Mouse (Mus musculus): ENCODE measurements at regions not wholly inside any gene's neighbourhood (a gene's known extent, or its start where the extent isn't known, plus 50 kb on each side); places are given as distances from the start of the nearest gene placed in this dataset.

DNA sequence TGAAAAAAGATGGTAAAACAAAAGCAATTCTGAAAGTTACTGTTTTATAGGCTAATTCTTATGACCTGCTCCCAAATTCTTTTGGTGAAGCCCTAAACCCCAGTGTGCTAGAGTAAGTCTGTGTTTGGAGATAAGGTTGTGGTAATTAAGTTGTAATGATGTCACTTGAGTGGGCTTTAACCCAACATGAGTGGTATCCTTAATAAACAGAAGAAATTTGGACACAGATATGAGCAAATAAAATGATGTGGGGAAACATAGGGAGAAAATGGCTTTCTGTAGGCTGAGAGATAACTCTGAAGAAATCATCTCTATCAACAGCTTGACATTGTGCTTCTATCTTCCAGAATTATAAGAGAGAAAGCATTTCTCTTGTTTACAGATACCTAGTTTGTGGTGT, 117.1 kb upstream of the Acsl4 start:
- ATAC-seq (ENCODE audit: low FRiP score, low read depth) = no peak
- Histone ChIP-seq H3K27me3 (peaks cover 23% of the 10 kb centered on the region), H3K9ac (replicated peaks) (no peak overlapping the region), H3K27ac (replicated peaks) (no peak overlapping the region), H3K36me3 (no peaks in the 10 kb centered on the region), H3K9me3 (no peaks in the 10 kb centered on the region), H3K4me1 (no peaks in the 10 kb centered on the region), H3K4me2 (replicated peaks) (no peak overlapping the region), H3K4me3 (no peak overlapping the region)

DNA sequence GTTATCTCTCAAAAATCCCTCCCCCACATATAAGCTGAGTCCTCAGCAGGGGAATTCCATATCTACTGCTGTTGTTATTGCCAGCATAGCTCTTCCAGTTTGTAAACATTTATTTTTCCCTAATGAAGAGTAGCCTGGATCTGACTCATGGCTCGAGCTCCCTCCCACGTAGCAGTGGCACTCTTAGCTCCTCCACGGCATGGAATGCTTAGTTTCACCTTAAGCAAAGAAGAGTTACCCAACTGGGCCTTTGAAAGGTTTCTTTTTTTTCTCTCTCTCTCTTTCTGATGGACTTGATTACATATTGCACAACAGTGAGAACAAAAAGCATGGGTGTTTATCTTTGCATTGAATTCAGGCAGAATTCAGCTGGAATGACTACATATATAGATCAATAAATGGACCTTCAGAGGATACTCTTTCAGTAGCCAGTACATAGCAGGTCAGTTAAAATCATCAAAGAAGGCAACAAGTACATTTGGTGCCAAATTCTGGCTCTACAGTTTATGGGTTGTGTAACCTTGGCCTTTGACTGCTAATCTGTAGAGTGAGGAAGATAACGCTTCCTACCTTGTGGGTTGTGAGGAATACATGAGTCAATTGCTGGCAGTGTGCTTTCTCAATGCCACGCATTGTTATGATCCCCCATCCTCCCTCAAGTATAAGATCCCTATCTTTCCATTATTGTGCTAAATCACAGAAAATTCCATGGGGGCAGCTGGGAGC, 126.2 kb upstream of the Acsl4 start:
- no peaks in the 10 kb centered on the region for H3K9me3 ChIP-seq
- 86% methylated on average over 5 of the region's 5 CpGs for WGBS
- no peak overlapping the region for H3K9ac ChIP-seq (replicated peaks)
- no peak for ATAC-seq (ENCODE audit: low FRiP score, low read depth)
- no peak overlapping the region for H3K4me2 ChIP-seq (replicated peaks)
- H3K4me3 ChIP-seq = no peak overlapping the region
- H3K27me3 ChIP-seq = peaks cover 6% of the 10 kb centered on the region; the same call in 1 of the 2 replicates
- H3K36me3 ChIP-seq = no peaks in the 10 kb centered on the region
- no peak overlapping the region for H3K27ac ChIP-seq (replicated peaks)
- no peaks in the 10 kb centered on the region for H3K4me1 ChIP-seq

DNA sequence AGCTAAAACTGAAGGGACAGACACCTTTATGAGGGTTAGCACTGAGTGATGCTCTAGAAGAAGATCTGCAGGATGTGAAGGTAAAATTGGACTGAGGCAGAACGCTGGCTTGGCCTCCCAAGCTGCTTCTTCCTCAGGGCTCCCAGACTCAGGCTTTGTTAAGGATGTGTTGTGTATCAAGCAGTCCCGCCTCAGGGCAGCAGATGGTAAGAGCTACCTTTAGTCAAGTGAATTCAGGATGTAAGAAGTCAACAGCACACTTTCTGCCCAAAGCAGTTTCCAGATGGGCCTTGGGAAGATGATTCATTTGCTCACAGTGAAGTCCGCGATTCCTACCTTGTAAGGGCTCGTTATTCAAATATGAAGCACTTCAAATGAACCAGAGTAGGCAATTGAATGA, 126.9 kb upstream of the Acsl4 start:
- no peak overlapping the region for H3K4me2 ChIP-seq (replicated peaks)
- ATAC-seq (ENCODE audit: low FRiP score, low read depth) = no peak
- 81% methylated on average over 5 of the region's 5 CpGs for WGBS
- H3K27me3 ChIP-seq = peaks cover 6% of the 10 kb centered on the region; the same call in 1 of the 2 replicates
- no peak overlapping the region for H3K9ac ChIP-seq (replicated peaks)
- no peaks in the 10 kb centered on the region for H3K36me3 ChIP-seq
- H3K4me1 ChIP-seq = no peaks in the 10 kb centered on the region
- no peak overlapping the region for H3K27ac ChIP-seq (replicated peaks)
- H3K4me3 ChIP-seq = no peak overlapping the region
- no peaks in the 10 kb centered on the region for H3K9me3 ChIP-seq

DNA sequence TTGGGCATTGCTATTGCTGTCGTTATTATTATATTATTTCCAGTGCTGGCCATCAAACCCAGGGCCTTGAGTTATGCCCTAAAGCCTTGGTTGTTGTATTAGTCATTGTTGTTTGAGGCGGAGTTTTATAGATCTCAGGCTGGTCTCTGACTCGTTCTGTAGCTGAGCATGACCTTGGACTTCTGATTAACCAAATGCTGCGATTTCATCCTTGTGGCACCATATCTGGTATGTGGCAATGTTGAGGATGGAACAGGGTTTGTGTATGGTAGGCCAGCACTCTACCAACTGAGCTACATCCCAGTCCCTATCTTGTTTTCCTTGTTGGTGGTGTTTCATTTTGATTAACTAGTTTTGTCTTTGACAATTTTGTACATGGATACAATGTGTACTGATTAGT, 130.7 kb upstream of the Acsl4 start:
- Histone ChIP-seq H3K27ac (replicated peaks) (no peak overlapping the region), H3K36me3 (no peaks in the 10 kb centered on the region), H3K4me1 (no peaks in the 10 kb centered on the region), H3K4me2 (replicated peaks) (no peak overlapping the region), H3K9me3 (no peaks in the 10 kb centered on the region), H3K9ac (replicated peaks) (no peak overlapping the region), H3K27me3 (peaks cover 6% of the 10 kb centered on the region; the same call in 1 of the 2 replicates), H3K4me3 (no peak overlapping the region)
- WGBS = 88% methylated on average over 4 of the region's 4 CpGs
- ATAC-seq (ENCODE audit: low FRiP score, low read depth) = no peak

DNA sequence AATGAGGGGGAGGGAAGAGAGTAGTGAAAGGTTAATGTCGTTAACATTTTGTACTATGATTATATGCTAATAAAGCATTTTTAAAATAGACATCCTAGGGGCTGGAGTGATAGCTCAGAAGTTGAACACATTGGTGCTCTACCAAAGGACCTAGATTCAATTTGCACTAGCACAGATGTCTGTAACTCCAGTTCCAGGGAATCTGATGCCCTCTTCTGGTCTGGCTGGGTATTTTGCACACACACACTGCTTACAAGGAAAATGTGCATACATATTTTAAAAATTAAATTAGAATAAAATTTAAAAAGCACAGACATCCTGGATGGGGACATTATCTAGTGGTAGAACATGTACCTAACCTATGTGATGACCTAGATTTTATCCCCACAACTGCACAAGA, 136.6 kb upstream of the Acsl4 start:
- no peak overlapping the region for H3K9ac ChIP-seq (replicated peaks)
- no peak overlapping the region for H3K4me2 ChIP-seq (replicated peaks)
- H3K27me3 ChIP-seq = no peaks in the 10 kb centered on the region; the same call in 1 of the 2 replicates
- H3K4me1 ChIP-seq = no peaks in the 10 kb centered on the region
- no peak overlapping the region for H3K27ac ChIP-seq (replicated peaks)
- ATAC-seq (ENCODE audit: low FRiP score, low read depth) = no peak
- no peaks in the 10 kb centered on the region for H3K9me3 ChIP-seq
- no peaks in the 10 kb centered on the region for H3K36me3 ChIP-seq
- WGBS = 27% methylated on average over 1 of the region's 1 CpGs
- no peak overlapping the region for H3K4me3 ChIP-seq

DNA sequence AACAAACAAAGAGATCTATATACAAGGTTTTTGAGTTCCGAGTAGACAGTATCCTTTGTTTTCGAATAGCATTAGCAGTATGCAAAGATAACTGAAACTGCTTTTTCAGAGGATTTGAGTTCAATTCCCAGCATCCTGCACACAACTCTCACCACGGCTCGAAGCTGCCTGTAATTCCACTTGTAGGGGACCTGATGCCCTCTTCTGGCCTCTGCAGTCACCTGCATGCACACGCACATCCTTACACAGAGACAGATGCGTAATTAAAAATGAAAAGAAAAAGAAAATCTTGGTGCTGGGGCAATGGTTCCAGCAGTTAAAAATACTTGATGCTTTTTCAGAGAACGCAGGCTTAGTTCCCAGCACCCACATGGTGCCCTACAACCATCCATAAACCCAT, 139.6 kb upstream of the Acsl4 start:
- ATAC-seq (ENCODE audit: low FRiP score, low read depth) = no peak
- Histone ChIP-seq H3K36me3 (no peaks in the 10 kb centered on the region), H3K4me1 (no peaks in the 10 kb centered on the region), H3K9ac (replicated peaks) (no peak overlapping the region), H3K4me2 (replicated peaks) (no peak overlapping the region), H3K27me3 (peaks cover 3% of the 10 kb centered on the region; the same call in 1 of the 2 replicates), H3K4me3 (no peak overlapping the region), H3K9me3 (no peaks in the 10 kb centered on the region), H3K27ac (replicated peaks) (no peak overlapping the region)
- WGBS = 47% methylated on average over 7 of the region's 7 CpGs

DNA sequence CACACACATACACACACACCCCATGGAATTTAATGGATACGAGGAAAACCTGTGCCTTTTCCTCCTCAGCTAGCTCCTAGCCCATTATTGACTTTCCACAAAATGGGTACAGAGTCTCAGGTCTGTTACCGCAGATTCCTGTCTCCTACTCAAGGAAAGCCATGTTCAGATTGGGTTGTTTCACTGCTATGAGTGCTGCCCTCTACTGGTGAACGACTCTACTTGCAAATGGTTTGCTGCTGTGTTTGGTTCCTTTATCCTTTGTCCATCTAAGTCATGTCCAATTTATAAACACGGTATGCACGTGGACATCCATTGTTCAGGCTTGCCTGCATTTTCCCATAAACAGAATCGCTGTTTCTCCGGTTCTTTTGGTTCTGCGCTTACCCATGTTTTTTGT, 144.4 kb upstream of the Acsl4 start:
- no peaks in the 10 kb centered on the region for H3K36me3 ChIP-seq
- H3K9me3 ChIP-seq = no peaks in the 10 kb centered on the region
- no peak overlapping the region for H3K9ac ChIP-seq (replicated peaks)
- no peak for ATAC-seq (ENCODE audit: low FRiP score, low read depth)
- 40% methylated on average over 8 of the region's 8 CpGs for WGBS
- no peak overlapping the region for H3K4me3 ChIP-seq
- H3K4me1 ChIP-seq = no peaks in the 10 kb centered on the region
- H3K27me3 ChIP-seq = peaks cover 6% of the 10 kb centered on the region; the same call in 1 of the 2 replicates
- no peak overlapping the region for H3K4me2 ChIP-seq (replicated peaks)
- H3K27ac ChIP-seq (replicated peaks) = no peak overlapping the region

DNA sequence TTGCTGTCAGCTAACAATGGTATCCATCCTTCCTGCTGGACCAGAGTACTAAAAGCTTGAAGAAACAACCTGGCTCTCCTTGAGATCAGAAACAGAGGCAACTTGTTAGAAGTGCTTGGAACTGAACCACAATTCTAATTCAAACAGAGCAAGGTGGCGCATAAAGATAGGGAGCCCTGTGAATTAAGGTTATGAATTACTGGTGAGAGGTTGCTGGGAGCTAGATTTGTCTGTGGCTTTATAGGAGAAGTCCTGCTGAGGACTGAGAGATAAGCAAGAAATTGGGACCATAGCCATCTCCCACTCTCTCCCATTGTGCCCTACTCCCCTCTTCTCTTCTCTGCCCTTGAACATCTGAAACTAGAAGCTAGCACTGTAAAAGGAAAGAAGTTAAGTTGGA, 145.2 kb upstream of the Acsl4 start:
- Histone ChIP-seq H3K36me3 (no peaks in the 10 kb centered on the region), H3K9ac (replicated peaks) (no peak overlapping the region), H3K4me2 (replicated peaks) (no peak overlapping the region), H3K4me3 (no peak overlapping the region), H3K9me3 (no peaks in the 10 kb centered on the region), H3K4me1 (no peaks in the 10 kb centered on the region), H3K27ac (replicated peaks) (no peak overlapping the region), H3K27me3 (peaks cover 6% of the 10 kb centered on the region; the same call in 1 of the 2 replicates)
- 96% methylated on average over 1 of the region's 1 CpGs for whole genome bisulfite sequencing
- ATAC-seq (ENCODE audit: low FRiP score, low read depth) = no peak

DNA sequence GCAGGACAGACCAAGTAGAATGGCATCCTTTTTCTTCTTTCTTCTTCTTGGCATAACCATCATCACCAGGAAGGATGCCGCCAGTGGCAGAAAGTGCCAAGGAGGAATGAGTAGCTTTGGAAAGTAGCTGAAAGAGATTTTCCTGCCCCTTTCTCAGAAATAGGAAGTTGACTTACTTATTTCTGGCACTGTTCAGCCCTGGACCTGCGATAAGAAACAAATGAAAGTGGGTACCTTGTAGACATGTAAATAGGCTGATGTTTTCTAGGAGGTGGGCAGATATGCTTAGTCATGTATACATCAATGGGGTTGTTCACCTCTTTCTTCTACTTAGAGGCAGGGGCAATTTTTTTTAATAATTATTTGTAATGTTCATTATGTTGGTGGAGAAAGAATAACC, 145.3 kb upstream of the Tmem164 start:
- H3K36me3 ChIP-seq = no peaks in the 10 kb centered on the region
- H3K4me1 ChIP-seq = no peaks in the 10 kb centered on the region
- H3K27me3 ChIP-seq = peaks cover 10% of the 10 kb centered on the region
- 92% methylated on average over 2 of the region's 2 CpGs for WGBS
- H3K27ac ChIP-seq (replicated peaks) = no peak overlapping the region
- no peak overlapping the region for H3K4me2 ChIP-seq (replicated peaks)
- no peak for ATAC-seq (ENCODE audit: low FRiP score, low read depth)
- H3K9me3 ChIP-seq = no peaks in the 10 kb centered on the region
- no peak overlapping the region for H3K4me3 ChIP-seq
- H3K9ac ChIP-seq (replicated peaks) = no peak overlapping the region

DNA sequence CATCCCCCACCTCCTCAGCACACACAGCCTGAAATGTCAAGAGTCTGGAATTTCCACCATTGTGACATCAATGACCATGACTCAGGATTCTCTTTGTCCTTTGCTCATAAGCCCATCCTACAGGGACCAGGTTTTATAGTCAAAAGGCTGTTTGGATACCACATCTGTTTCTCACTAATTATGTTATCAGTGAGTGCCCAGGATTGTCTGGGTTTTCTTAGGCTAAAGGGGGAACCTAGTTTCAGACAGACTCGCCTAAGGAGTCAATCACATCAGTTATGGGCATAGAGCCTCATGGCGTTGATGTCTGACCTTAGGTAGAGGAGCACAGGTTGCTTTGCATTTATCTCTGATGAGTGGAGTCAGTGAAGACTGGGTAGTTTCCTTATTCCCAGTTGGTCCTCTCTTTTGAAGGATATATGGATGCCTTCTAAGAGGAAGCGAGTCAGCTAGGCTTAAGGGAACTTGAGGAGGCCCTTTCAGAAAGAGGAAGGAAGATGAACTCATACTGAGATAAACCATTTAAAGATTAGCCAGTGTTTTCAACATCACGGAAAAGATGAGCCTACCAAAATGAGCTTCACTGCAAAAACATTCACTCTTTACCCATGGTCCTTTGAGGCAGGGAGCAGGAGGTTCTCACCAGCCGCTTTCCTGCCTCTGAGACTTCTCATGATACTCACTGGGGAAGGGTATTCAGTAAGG, 143.8 kb upstream of the Tmem164 start:
- 87% methylated on average over 5 of the region's 5 CpGs for WGBS
- no peak overlapping the region for H3K4me2 ChIP-seq (replicated peaks)

DNA sequence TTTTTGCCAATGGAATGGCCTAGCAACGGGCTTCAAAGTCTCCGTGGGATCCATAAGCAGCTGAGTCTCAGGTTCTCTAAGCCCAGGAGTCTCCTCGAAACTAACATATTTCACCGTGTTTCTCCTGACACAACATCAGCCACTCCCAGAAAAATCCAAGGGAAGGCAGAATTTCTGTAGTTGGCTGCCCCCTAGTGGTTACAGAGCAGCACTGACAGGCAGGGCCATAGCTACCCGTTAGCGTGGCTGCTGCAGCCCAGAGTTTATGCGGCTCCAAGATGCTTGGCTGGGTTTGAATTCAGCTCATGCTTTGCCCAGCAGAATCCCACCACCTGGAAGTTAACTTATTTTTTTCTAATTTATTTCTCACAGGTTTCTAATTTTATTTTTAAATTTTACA, 140.9 kb upstream of the Tmem164 start:
- 22% methylated on average over 7 of the region's 7 CpGs for WGBS
- Histone ChIP-seq H3K27ac (replicated peaks) (no peak overlapping the region), H3K27me3 (peaks cover 21% of the 10 kb centered on the region), H3K4me3 (no peak overlapping the region), H3K4me1 (no peaks in the 10 kb centered on the region), H3K4me2 (replicated peaks) (no peak overlapping the region; the same call in 1 of the 2 replicates), H3K9ac (replicated peaks) (no peak overlapping the region), H3K9me3 (no peaks in the 10 kb centered on the region), H3K36me3 (no peaks in the 10 kb centered on the region)
- ATAC-seq (ENCODE audit: low FRiP score, low read depth) = peak; percentile 68

More for the DNA sequence above, 143.8 kb upstream of the Tmem164 start:
- ATAC-seq (ENCODE audit: low FRiP score, low read depth) = no peak
- Histone ChIP-seq H3K27ac (replicated peaks) (no peak overlapping the region), H3K27me3 (peaks cover 11% of the 10 kb centered on the region), H3K4me1 (no peaks in the 10 kb centered on the region), H3K36me3 (no peaks in the 10 kb centered on the region), H3K9ac (replicated peaks) (no peak overlapping the region), H3K9me3 (no peaks in the 10 kb centered on the region), H3K4me3 (no peak overlapping the region)

DNA sequence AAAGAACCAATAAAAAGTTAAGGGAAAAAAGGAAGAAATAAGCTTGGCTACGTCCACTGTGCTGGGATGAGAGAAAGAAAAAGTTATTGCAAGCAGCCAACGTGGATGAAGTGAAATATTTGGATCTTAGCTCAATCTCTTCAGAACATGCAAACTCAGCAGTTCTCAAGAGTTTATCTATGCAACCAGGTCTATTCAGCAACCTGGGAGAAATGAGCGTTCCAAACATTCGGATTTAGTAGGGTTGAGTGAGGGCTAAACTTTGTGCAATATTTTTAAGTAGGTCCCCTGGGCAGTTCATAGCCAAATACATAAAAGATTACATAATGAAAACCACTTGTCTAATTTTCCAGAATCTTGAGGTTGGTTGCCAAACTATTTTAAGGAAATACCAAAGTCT, 129.0 kb upstream of the Tmem164 start:
- no peak overlapping the region for H3K27ac ChIP-seq (replicated peaks)
- ATAC-seq (ENCODE audit: low FRiP score, low read depth) = no peak
- H3K27me3 ChIP-seq = peaks cover 30% of the 10 kb centered on the region; the same call in 1 of the 2 replicates
- H3K36me3 ChIP-seq = no peaks in the 10 kb centered on the region
- no peaks in the 10 kb centered on the region for H3K4me1 ChIP-seq
- H3K9ac ChIP-seq (replicated peaks) = no peak overlapping the region
- 75% methylated on average over 4 of the region's 4 CpGs for WGBS
- no peaks in the 10 kb centered on the region for H3K9me3 ChIP-seq
- H3K4me2 ChIP-seq (replicated peaks) = no peak overlapping the region
- H3K4me3 ChIP-seq = no peak overlapping the region
